Comparison of ENCODE assay signal across 16 mouse cellular contexts in the genomic region with DNA sequence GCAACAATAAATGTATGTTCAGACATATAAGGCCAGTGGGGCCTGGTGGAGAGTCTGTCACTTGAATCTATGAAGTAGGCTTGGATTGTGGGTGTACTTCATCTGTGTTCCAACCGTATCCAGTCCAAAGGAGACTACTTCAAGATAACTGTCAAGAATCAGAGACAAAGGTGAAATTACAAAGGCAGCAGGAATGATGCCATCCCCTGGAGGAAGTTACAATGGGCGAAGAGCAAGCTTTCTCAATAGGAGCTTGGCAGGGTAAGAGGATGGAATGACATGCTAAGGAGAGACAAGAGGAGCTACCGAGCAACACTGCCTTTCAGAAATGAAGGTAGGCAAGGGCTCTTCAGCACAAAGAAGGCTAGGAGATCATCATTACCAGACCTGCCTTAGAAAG.
"Had no signal": no experiment of that assay in that cellular context is flagged by ENCODE, and none has a peak within 500 bp of the region (broad histone marks: within the 10 kb centered on the region; RNA-seq: fewer than 3 reads in every experiment).

No protein-coding gene starts in this region.

- DNase-seq: cerebellum, adult 8-10 months; cerebellum, adult 9-10 months; cerebellum, adult 9-11 months; cerebellum, postnatal 10 days; cerebellum, postnatal 25 days; cerebellum, postnatal 36 days; embryo, embryonic 11 days; forebrain, postnatal 0 days; gastrocnemius, adult 2 months; gastrocnemius, postnatal 10 days; gastrocnemius, postnatal 14 days; gastrocnemius, postnatal 25 days; gastrocnemius, postnatal 36 days; heart, adult 11 months; heart, adult 18-20 months; heart, adult 2 months had no signal
